Mouse (Mus musculus): Measurements from ENCODE around the gene Tbxas1.

Gene Tbxas1

DNA sequence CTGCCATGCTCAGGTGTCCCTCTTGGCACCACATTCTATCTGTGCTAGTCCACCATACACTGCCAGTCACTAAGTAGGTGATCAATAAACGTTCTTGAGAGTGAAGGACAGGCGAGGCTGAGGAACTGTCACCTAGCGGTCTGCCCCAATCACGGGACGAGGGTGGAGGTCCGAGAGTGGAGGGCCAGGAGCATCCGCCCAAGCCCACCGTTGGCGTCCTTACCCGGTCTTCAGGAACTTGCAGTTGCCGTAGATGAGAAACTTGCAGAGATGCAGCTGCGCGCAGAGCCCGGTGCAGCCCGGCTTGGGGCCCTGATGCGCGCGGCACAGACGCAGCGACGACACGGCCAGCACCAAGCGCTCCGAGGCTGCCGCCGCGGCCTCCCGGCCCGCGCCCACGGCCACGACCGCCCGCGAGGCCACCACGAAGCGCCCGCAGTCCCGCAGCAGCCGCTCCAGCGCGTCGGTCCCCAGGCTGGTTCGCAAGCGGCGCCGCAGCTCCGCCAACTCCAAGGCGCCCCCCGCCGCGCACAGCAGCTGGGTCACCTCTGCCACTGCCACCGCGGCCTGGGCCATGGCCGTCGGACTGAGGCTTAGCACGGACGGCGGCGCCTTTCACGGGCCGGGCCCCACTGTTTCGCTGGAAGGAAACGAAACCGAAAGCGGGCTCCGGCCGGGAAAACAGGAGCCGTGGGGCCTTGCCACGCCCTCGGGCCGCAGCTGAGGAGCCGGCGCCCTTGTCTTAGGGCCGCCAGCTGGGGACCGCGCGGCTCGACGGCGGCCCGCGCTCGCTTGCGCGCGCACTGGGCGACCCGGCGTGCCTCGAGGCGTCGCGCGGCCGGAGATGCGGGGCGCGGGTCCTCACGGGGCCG is 242.6 kb downstream of the Tbxas1 start, which contains the start of gene Parp12:
Gene Parp12 (minus strand): TSS at position 766 of the 872 bp plus-strand sequence.
- DNase-seq (ENCODE audit: low spot score in 2 of 2) = peak; percentile 67 to 84

- peak in 1 of 2 experiments; percentile 14 for DNase-seq (ENCODE audit: low spot score in 2 of 2)
Observed at GRCm38 (mm10) chr6:39118456-39118881, 243.3 kb downstream of the Tbxas1 start.

- no peak for DNase-seq (ENCODE audit: low spot score in 2 of 2)
Observed at GRCm38 (mm10) chr6:39120685-39121084, 245.5 kb downstream of the Tbxas1 start.

DNA sequence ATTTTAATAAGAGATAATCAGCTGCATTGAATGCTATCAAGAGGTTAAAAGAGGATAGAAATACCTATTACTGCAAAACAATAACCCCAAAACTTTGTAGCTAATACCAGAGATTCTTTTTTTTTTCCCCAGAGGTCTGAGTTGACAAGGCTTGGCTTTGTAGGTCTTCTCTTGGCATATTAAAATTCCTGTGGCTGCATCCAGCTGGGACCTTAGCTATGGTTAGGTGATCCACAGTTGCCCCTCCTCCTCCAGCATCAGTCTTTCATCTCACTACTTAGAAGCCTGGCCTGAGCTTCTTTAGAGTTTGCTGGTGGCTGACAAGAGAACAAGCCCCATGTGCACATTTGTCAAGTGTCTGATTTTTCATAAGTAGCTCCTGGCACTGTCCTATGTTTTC is 249.5 kb downstream of the Tbxas1 start:
- DNase-seq (ENCODE audit: low spot score in 2 of 2) = no peak

DNA sequence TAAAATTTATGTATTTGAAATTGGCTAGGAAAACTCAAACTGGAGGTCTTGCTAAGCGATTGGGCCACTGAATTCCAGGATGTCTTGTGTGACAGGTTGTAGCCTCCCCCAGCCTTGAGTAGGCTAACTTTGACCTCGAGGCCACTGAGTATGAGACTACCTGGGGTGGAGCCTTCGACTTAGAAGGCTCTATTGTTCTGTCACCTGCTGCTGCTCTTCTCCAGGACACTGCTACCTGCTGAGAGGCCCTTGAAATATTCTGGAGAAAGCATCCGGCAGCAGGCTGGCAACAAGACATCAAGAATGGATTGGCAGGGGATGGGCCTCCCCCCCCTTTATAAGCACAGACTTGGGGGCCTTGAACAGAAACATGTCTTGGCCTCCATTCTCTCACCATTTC is 256.3 kb downstream of the Tbxas1 start:
- no peak for DNase-seq (ENCODE audit: low spot score in 2 of 2)

GRCm38 (mm10) chr6:39132556-39132955 is 257.4 kb downstream of the Tbxas1 start:
- no peak for DNase-seq (ENCODE audit: low spot score in 2 of 2)

Data from spleen, postnatal 4 days (tissue).